Mouse (Mus musculus): Measurements from ENCODE around the gene Zfp27. TPM values are rescaled to one million over a fixed set of nuclear protein-coding genes. Genes with fewer than 3 reads are reported as not detected.

Zfp27 gene
- 14.0 and 14.7 TPM in 2 replicates for polyA plus RNA-seq (2015; fragmentation: Nextera tagmentation; extraction: Ambion mirVana)

- H3K27ac ChIP-seq (ENCODE audit: low read length) = peak within 1 kb of the TSS; percentile 85
- H3K9ac ChIP-seq (ENCODE audit: low read depth, low read length) = peak within 1 kb of the TSS; percentile 74
- peaks cover 13% of the 10 kb centered on the region for H3K36me3 ChIP-seq (ENCODE audit: control insufficient read depth, insufficient read depth, low read length)
- no peaks in the 10 kb centered on the region for H3K27me3 ChIP-seq (ENCODE audit: control insufficient read depth, insufficient read depth, low read depth, low read length)
- peak within 1 kb of the TSS; percentile 70 for H3K4me3 ChIP-seq (ENCODE audit: low read depth, low read length)
- H3K4me1 ChIP-seq (ENCODE audit: control insufficient read depth, insufficient read depth, low read length) = peaks cover 30% of the 10 kb centered on the region
- peak within 1 kb of the TSS; percentile 60 for H3K4me2 ChIP-seq (ENCODE audit: low read length)
- no peaks in the 10 kb centered on the region for H3K9me3 ChIP-seq (replicated peaks; ENCODE audit: control insufficient read depth, low read length, poor library complexity, severe bottlenecking)
- ATAC-seq = peak; percentile 90
- WGBS = under 1% methylated on average over 22 of the region's 22 CpGs
Measured at GRCm38 (mm10) chr7:29905966-29906681, at the start of gene Zfp27. Zfp27 (minus strand) TSS chr7:29906572.

DNA sequence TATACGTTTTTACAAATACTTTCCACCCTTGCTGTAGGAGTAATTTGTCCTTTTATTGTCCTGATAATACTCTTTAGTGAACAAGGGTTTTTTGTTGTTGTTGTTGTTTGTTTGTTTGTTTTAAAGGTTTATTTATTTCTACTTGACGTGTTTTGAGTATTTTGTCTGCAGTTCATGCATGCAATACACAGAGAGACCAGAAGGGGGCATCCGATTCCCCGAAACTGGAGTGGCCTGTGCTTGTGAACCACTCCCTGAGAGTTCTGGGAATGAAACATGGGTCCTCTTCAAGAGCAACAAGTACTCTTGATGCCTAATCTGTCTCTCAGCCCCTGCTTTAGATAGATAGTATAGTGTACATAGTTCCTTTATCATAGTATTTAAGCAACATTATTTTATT, 48.4 kb upstream of the Zfp27 start:
- no peaks in the 10 kb centered on the region for H3K9me3 ChIP-seq (replicated peaks; ENCODE audit: control insufficient read depth, low read length, poor library complexity, severe bottlenecking)
- WGBS = 22% methylated on average over 4 of the region's 4 CpGs
- H3K27me3 ChIP-seq (ENCODE audit: control insufficient read depth, insufficient read depth, low read depth, low read length) = no peaks in the 10 kb centered on the region
- H3K4me3 ChIP-seq (ENCODE audit: low read depth, low read length) = peak overlapping the region; percentile 90; the same call in 1 of the 2 replicates
- ATAC-seq = no peak
- H3K36me3 ChIP-seq (ENCODE audit: control insufficient read depth, insufficient read depth, low read length) = peaks cover under 1% of the 10 kb centered on the region; the same call in 1 of the 2 replicates
- peak overlapping the region; percentile 73; the same call in 1 of the 2 replicates for H3K4me2 ChIP-seq (ENCODE audit: low read length)
- H3K4me1 ChIP-seq (ENCODE audit: control insufficient read depth, insufficient read depth, low read length) = peaks cover 9% of the 10 kb centered on the region
- no peak overlapping the region for H3K27ac ChIP-seq (ENCODE audit: low read length)
- no peak overlapping the region for H3K9ac ChIP-seq (ENCODE audit: low read depth, low read length)

- Histone ChIP-seq H3K36me3 (ENCODE audit: control insufficient read depth, insufficient read depth, low read length) (peaks cover 5% of the 10 kb centered on the region; the same call in 1 of the 2 replicates), H3K4me2 (ENCODE audit: low read length) (peak within 1 kb of the TSS; percentile 73), H3K4me3 (ENCODE audit: low read depth, low read length) (peak within 1 kb of the TSS; percentile 90), H3K9me3 (replicated peaks; ENCODE audit: control insufficient read depth, low read length, poor library complexity, severe bottlenecking) (no peaks in the 10 kb centered on the region), H3K4me1 (ENCODE audit: control insufficient read depth, insufficient read depth, low read length) (peaks cover 9% of the 10 kb centered on the region), H3K27me3 (ENCODE audit: control insufficient read depth, insufficient read depth, low read depth, low read length) (no peaks in the 10 kb centered on the region), H3K27ac (ENCODE audit: low read length) (peak within 1 kb of the TSS; percentile 96), H3K9ac (ENCODE audit: low read depth, low read length) (peak within 1 kb of the TSS; percentile 97)
- ATAC-seq = peak; percentile 93
- WGBS = under 1% methylated on average over 50 of the region's 52 CpGs
Measured at GRCm38 (mm10) chr7:29953513-29954401, 47.4 kb upstream of the Zfp27 start, which contains the start of gene Zfp74. Zfp74 (minus strand) TSS chr7:29954089.

- Histone ChIP-seq H3K36me3 (ENCODE audit: control insufficient read depth, insufficient read depth, low read length) (peaks cover 5% of the 10 kb centered on the region; the same call in 1 of the 2 replicates), H3K4me1 (ENCODE audit: control insufficient read depth, insufficient read depth, low read length) (peaks cover 9% of the 10 kb centered on the region), H3K4me2 (ENCODE audit: low read length) (peak overlapping the region; percentile 73), H3K9me3 (replicated peaks; ENCODE audit: control insufficient read depth, low read length, poor library complexity, severe bottlenecking) (no peaks in the 10 kb centered on the region), H3K4me3 (ENCODE audit: low read depth, low read length) (peak overlapping the region; percentile 90), H3K27ac (ENCODE audit: low read length) (peak overlapping the region; percentile 96), H3K9ac (ENCODE audit: low read depth, low read length) (peak overlapping the region; percentile 97), H3K27me3 (ENCODE audit: control insufficient read depth, insufficient read depth, low read depth, low read length) (no peaks in the 10 kb centered on the region)
- no peak for ATAC-seq
- WGBS = 36% methylated on average over 10 of the region's 10 CpGs
Measured at GRCm38 (mm10) chr7:29953086-29953485, 46.7 kb upstream of the Zfp27 start.

- H3K4me1 ChIP-seq (ENCODE audit: control insufficient read depth, insufficient read depth, low read length) = no peaks in the 10 kb centered on the region
- H3K27ac ChIP-seq (ENCODE audit: low read length) = no peak overlapping the region
- H3K9ac ChIP-seq (ENCODE audit: low read depth, low read length) = no peak overlapping the region
- no peaks in the 10 kb centered on the region for H3K9me3 ChIP-seq (replicated peaks; ENCODE audit: control insufficient read depth, low read length, poor library complexity, severe bottlenecking)
- no peak overlapping the region for H3K4me3 ChIP-seq (ENCODE audit: low read depth, low read length)
- WGBS = 69% methylated on average over 2 of the region's 2 CpGs
- H3K27me3 ChIP-seq (ENCODE audit: control insufficient read depth, insufficient read depth, low read depth, low read length) = no peaks in the 10 kb centered on the region
- peaks cover 16% of the 10 kb centered on the region for H3K36me3 ChIP-seq (ENCODE audit: control insufficient read depth, insufficient read depth, low read length)
- no peak for ATAC-seq
- no peak overlapping the region for H3K4me2 ChIP-seq (ENCODE audit: low read length)
Measured at GRCm38 (mm10) chr7:29944201-29944600, 37.8 kb upstream of the Zfp27 start.

GRCm38 (mm10) chr7:29943720-29944119, 37.3 kb upstream of the Zfp27 start:
- 69% methylated on average over 2 of the region's 2 CpGs for WGBS
- no peaks in the 10 kb centered on the region for H3K9me3 ChIP-seq (replicated peaks; ENCODE audit: control insufficient read depth, low read length, poor library complexity, severe bottlenecking)
- H3K4me3 ChIP-seq (ENCODE audit: low read depth, low read length) = no peak overlapping the region
- ATAC-seq = no peak
- no peak overlapping the region for H3K27ac ChIP-seq (ENCODE audit: low read length)
- no peaks in the 10 kb centered on the region for H3K4me1 ChIP-seq (ENCODE audit: control insufficient read depth, insufficient read depth, low read length)
- no peak overlapping the region for H3K4me2 ChIP-seq (ENCODE audit: low read length)
- no peaks in the 10 kb centered on the region for H3K27me3 ChIP-seq (ENCODE audit: control insufficient read depth, insufficient read depth, low read depth, low read length)
- no peak overlapping the region for H3K9ac ChIP-seq (ENCODE audit: low read depth, low read length)
- peaks cover 14% of the 10 kb centered on the region for H3K36me3 ChIP-seq (ENCODE audit: control insufficient read depth, insufficient read depth, low read length)

DNA sequence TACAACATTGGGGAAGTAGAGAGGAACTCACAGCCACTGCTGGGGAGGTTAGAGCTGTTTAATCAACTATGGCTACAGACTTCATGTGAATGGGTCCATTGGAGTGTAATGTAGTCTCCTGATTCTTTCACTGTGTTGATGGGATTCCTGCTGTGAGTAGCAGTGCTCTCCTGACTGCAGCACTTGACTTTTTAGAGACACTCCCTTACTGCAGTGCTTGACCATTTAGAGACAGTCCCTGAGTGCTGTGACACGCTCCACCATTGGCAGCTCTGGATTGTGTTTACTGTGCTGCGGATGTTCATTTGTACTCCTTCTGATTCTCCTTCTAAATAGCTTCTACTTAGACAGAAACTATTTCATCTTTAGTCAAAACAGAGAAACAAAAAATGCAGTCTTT, 36.4 kb upstream of the Zfp27 start:
- no peaks in the 10 kb centered on the region for H3K4me1 ChIP-seq (ENCODE audit: control insufficient read depth, insufficient read depth, low read length)
- no peak overlapping the region for H3K4me3 ChIP-seq (ENCODE audit: low read depth, low read length)
- no peak for ATAC-seq
- H3K27ac ChIP-seq (ENCODE audit: low read length) = no peak overlapping the region
- H3K36me3 ChIP-seq (ENCODE audit: control insufficient read depth, insufficient read depth, low read length) = peaks cover 14% of the 10 kb centered on the region
- H3K9me3 ChIP-seq (replicated peaks; ENCODE audit: control insufficient read depth, low read length, poor library complexity, severe bottlenecking) = no peaks in the 10 kb centered on the region
- 45% methylated on average over 2 of the region's 2 CpGs for WGBS
- no peaks in the 10 kb centered on the region for H3K27me3 ChIP-seq (ENCODE audit: control insufficient read depth, insufficient read depth, low read depth, low read length)
- no peak overlapping the region for H3K9ac ChIP-seq (ENCODE audit: low read depth, low read length)
- no peak overlapping the region for H3K4me2 ChIP-seq (ENCODE audit: low read length)

- ATAC-seq = no peak
- 94% methylated on average over 11 of the region's 11 CpGs for WGBS
- H3K4me2 ChIP-seq (ENCODE audit: low read length) = no peak overlapping the region
- H3K9ac ChIP-seq (ENCODE audit: low read depth, low read length) = no peak overlapping the region
- no peaks in the 10 kb centered on the region for H3K27me3 ChIP-seq (ENCODE audit: control insufficient read depth, insufficient read depth, low read depth, low read length)
- no peaks in the 10 kb centered on the region for H3K9me3 ChIP-seq (replicated peaks; ENCODE audit: control insufficient read depth, low read length, poor library complexity, severe bottlenecking)
- H3K4me3 ChIP-seq (ENCODE audit: low read depth, low read length) = no peak overlapping the region
- H3K4me1 ChIP-seq (ENCODE audit: control insufficient read depth, insufficient read depth, low read length) = no peaks in the 10 kb centered on the region
- no peak overlapping the region for H3K27ac ChIP-seq (ENCODE audit: low read length)
- H3K36me3 ChIP-seq (ENCODE audit: control insufficient read depth, insufficient read depth, low read length) = peaks cover 25% of the 10 kb centered on the region
Measured at GRCm38 (mm10) chr7:29941027-29941426, 34.7 kb upstream of the Zfp27 start.

All from midbrain, embryonic 16.5 days (tissue).